Mouse (Mus musculus) myocyte (in vitro differentiated cells): Measurements from ENCODE around the gene Samd8.

Experiments used
- POLR2A ChIP-seq: IDR thresholded peaks from one replicate; pipeline ENCODE4 v1.6.1; 2011; ENCODE audit warnings: low read depth, mild to moderate bottlenecking, control low read depth, moderate library complexity; ENCODE audit not compliant: insufficient read length
- TCF12 ChIP-seq: IDR thresholded peaks from one replicate; pipeline ENCODE4 v1.6.1; 2011; ENCODE audit warnings: mild to moderate bottlenecking, control low read depth; ENCODE audit not compliant: poor library complexity, insufficient read depth, severe bottlenecking

DNA sequence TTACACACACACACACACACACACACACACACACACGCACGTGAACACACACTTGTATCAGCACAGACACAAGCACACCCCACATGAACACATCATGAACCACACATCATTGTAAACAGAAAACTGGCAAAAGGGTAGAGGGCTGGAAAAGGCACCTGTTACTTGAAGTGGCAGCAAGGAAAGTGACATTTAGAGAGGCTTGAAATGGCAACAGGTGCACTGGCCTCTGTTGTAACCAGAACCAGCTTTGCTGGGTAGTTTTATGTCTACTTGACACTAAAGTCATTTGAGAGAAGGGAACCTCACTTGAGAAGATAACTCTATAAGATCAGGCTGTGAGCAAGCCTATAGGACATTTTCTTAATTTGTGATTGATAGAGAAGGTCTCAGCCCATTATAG, 59.1 kb downstream of the Samd8 start:
- TF ChIP-seq TCF12 (peak; percentile 32), POLR2A (no peak)
